Mouse (Mus musculus) heart, postnatal 25 days (tissue): Measurements from ENCODE around the gene B3gntl1. TPM values are rescaled to one million over a fixed set of nuclear protein-coding genes. Genes with fewer than 3 reads are reported as not detected.

Experiments used
- DNase-seq: peaks from one replicate; pipeline ENCODE4 v3.0.0; 2022; ENCODE audit warnings: low spot score
- intact Hi-C: fragments of 180-260 bp; cut with DNase I; formaldehyde crosslinking; loops from one replicate; pipeline ENCODE4 v1.15.1; 2025
- total RNA-seq, 2 experiments: library from RNA; stranded (reverse); gene quantifications; 2 replicates each; pipeline ENCODE4 v1.2.3; 2021

The B3gntl1 gene
- total RNA-seq, 2 experiments from 2014 or later = 3.6 to 4.6 TPM

DNA sequence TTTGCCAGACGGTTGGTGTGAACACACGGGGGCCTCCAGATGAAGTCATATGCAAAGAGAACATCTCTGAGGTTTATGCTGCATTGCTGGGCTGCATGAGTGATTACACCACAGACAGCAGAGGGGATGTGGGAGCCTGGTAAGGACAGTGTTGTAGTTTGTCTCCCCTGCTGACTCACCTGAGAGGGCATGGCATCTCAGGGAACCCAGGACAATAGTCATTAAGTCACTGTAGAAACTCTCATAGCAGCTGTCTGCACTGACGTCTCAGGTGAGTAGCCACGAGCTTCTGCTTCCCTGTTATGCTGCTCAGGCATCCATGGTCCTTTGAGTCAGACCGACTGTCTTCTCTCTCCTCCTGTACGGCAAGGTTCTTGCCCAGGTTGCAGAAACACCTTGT, 75.7 kb downstream of the B3gntl1 start:
- intact Hi-C loops = loop anchor here (10.0 kb wide), 1 partner anchor 122 kb away; no protein-coding TSS in a partner anchor

GRCm38 (mm10) chr11:121581856-121582255, 91.1 kb downstream of the B3gntl1 start:
- intact Hi-C loops = no loop called here
- DNase-seq = no peak

More for the DNA sequence above, 75.7 kb downstream of the B3gntl1 start:
- DNase-seq = no peak

Other genes starting within 250 kb of the B3gntl1 start
- 10 to 100 TPM; 23.7 to 27.6 TPM for gene Fn3k, start 238.2 kb downstream of the B3gntl1 start, total RNA-seq
- gene Tbcd, start 221.2 kb downstream of the B3gntl1 start, total RNA-seq = 10 to 100 TPM in 1 of 2 experiments, 1 to 10 TPM in 1; 10.0 to 11.5 TPM
- gene Zfp750, start 153.8 kb downstream of the B3gntl1 start, total RNA-seq = under 1 TPM in 1 of 2 experiments, not detected in 1; 0.08 TPM
- 10 to 100 TPM; 21.8 to 22.0 TPM for gene Metrnl, start 28.4 kb upstream of the B3gntl1 start, total RNA-seq
- gene Ptchd3, start 157.1 kb upstream of the B3gntl1 start, total RNA-seq = under 1 TPM; 0.26 to 0.28 TPM